Mouse (Mus musculus) central nervous system, embryonic 11.5 days (tissue): ENCODE results near the gene Ccl20. TPM values are rescaled to one million over a fixed set of nuclear protein-coding genes. Genes with fewer than 3 reads are reported as not detected.

Experiments
- polyA plus RNA-seq: library from polyadenylated mRNA; depleted of rRNA; stranded (reverse); fragments of >200 nt; gene quantifications from 2 replicates; pipeline ENCODE4 v1.2.3, GENCODE M21; 2012; rRNA removed

Gene Ccl20
- not detected in 2 replicates for polyA plus RNA-seq

DNA sequence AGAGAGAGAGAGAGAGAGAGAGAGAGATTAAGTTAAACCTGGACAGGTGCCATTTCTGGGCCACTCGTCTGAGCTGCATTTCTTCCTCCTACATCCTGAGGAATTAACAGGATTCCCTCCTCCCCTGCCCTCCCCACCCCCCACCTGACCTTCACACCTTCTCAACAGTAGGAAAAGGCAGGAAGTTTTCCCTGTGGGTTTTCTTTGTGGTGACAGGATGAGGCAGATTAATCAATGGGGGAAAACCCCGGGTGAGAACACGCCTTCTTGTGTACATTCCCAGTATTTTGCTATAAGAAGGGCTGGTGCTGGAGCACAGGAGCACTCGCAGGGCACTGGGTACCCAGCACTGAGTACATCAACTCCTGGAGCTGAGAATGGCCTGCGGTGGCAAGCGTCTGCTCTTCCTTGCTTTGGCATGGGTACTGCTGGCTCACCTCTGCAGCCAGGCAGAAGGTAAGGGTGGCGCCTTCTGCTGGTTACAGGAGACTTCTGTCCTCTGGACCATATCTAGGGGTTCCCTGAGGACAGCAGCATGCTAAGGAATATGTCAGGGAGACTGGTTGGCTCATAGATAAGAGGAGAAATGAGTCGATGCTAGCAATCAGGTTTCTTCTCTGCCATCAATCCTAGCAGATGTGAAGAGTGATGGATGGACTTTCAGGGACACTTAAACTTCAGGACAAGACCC is at the start of gene Ccl20:
TSS of gene Ccl20 (plus strand) at position 320 of the 691 bp plus-strand sequence.

DNA sequence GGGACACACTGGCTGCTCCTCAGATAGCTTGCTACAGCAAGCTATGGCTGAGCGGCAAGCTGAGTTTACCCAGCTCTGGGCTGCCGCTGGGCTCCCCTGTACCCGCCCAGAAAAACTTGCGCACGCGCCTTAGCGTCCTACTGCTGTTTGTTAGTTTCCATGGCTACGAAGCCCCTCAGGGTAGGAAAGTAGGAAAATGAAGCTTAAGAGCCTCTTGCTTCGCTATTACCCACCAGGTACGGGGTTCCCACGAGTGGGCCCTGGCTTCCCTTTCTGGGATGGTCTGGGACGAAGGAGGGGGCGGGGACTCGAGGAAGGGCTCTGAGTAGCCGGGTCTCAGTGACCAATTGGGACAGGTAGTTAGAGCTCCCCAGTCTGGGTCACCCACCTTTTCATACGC is 43.0 kb downstream of the Ccl20 start, which contains the start of gene Daw1:
TSS of gene Daw1 (plus strand) at position 150 of the 400 bp plus-strand sequence.

Other genes with a start within 250 kb of the Ccl20 start
- 1.8 and 2.1 TPM in 2 replicates for gene A030005L19Rik, start 203.4 kb upstream of the Ccl20 start, polyA plus RNA-seq
- gene A030014E15Rik, start 191.8 kb upstream of the Ccl20 start, polyA plus RNA-seq = 0.06 and 0.14 TPM in 2 replicates
- gene Gm6217, start 185.4 kb upstream of the Ccl20 start, polyA plus RNA-seq = not detected in 2 replicates
- gene A030003K21Rik, start 173.4 kb upstream of the Ccl20 start, polyA plus RNA-seq = not detected in 2 replicates
- gene Gm7544, start 160.8 kb upstream of the Ccl20 start, polyA plus RNA-seq = not detected in 2 replicates
- gene Gm47955, start 156.5 kb upstream of the Ccl20 start, polyA plus RNA-seq = not detected in 2 replicates
- not detected in 2 replicates for gene Gm47959, start 116.2 kb upstream of the Ccl20 start, polyA plus RNA-seq
- 0.44 and 0.73 TPM in 2 replicates for gene Slc19a3, start 78.3 kb upstream of the Ccl20 start, polyA plus RNA-seq
- gene Krtap28-10, start 74.3 kb upstream of the Ccl20 start, polyA plus RNA-seq = not detected in 2 replicates
- not detected in 2 replicates for gene Gm47969, start 71.8 kb upstream of the Ccl20 start, polyA plus RNA-seq
- gene A030005K14Rik, start 57.4 kb upstream of the Ccl20 start, polyA plus RNA-seq = not detected in 2 replicates
- not detected in 2 replicates for gene Krtap28-13, start 55.8 kb upstream of the Ccl20 start, polyA plus RNA-seq
- gene Daw1, start 43.0 kb downstream of the Ccl20 start, polyA plus RNA-seq = 0.40 and 0.55 TPM in 2 replicates